Mouse (Mus musculus) urinary bladder, postnatal 10 days (tissue): ENCODE measurements around the gene 9230104L09Rik.
A peak's percentile ranks its signal among the peaks of the same experiment; 100 is the strongest.

Experiments used
- DNase-seq: peaks from one replicate; pipeline ENCODE4 v3.0.0; 2022; ENCODE audit warnings: low spot score

9230104L09Rik gene

GRCm38 (mm10) chr2:148864966-148865365, at the start of gene 9230104L09Rik:
9230104L09Rik (minus strand) TSS chr2:148865038.
- DNase-seq = no peak

- no peak for DNase-seq
Measured at GRCm38 (mm10) chr2:148902286-148902685, 37.4 kb upstream of the 9230104L09Rik start.

GRCm38 (mm10) chr2:148900305-148900704, 35.5 kb upstream of the 9230104L09Rik start:
- DNase-seq = no peak

- DNase-seq = no peak
Measured at GRCm38 (mm10) chr2:148896219-148896618, 31.4 kb upstream of the 9230104L09Rik start.

GRCm38 (mm10) chr2:148893107-148893506, 28.3 kb upstream of the 9230104L09Rik start:
- DNase-seq = no peak

GRCm38 (mm10) chr2:148890021-148890851, 25.4 kb upstream of the 9230104L09Rik start:
- no peak for DNase-seq

GRCm38 (mm10) chr2:148889331-148890010, 24.6 kb upstream of the 9230104L09Rik start:
- DNase-seq = no peak

- DNase-seq = no peak
Measured at GRCm38 (mm10) chr2:148888872-148889271, 24.0 kb upstream of the 9230104L09Rik start.

GRCm38 (mm10) chr2:148884738-148885137, 19.9 kb upstream of the 9230104L09Rik start:
- DNase-seq = no peak

GRCm38 (mm10) chr2:148879199-148879598, 14.4 kb upstream of the 9230104L09Rik start:
- no peak for DNase-seq

- no peak for DNase-seq
Measured at GRCm38 (mm10) chr2:148878641-148879130, 13.8 kb upstream of the 9230104L09Rik start.

GRCm38 (mm10) chr2:148877016-148877770, 12.4 kb upstream of the 9230104L09Rik start:
- DNase-seq = no peak

- peak; percentile 84 for DNase-seq
Measured at GRCm38 (mm10) chr2:148875335-148875811, 10.5 kb upstream of the 9230104L09Rik start, which contains the start of gene Cst3. Cst3 (minus strand) TSS chr2:148875692.

GRCm38 (mm10) chr2:148874617-148875334, 9.9 kb upstream of the 9230104L09Rik start:
- no peak for DNase-seq

GRCm38 (mm10) chr2:148874224-148874616, 9.4 kb upstream of the 9230104L09Rik start:
- no peak for DNase-seq

GRCm38 (mm10) chr2:148872860-148873259, 8.0 kb upstream of the 9230104L09Rik start:
- no peak for DNase-seq

- DNase-seq = no peak
Measured at GRCm38 (mm10) chr2:148870526-148870925, 5.7 kb upstream of the 9230104L09Rik start.

GRCm38 (mm10) chr2:148868959-148869358, 4.1 kb upstream of the 9230104L09Rik start:
- no peak for DNase-seq

GRCm38 (mm10) chr2:148861693-148862092, 3.1 kb downstream of the 9230104L09Rik start:
- no peak for DNase-seq

- DNase-seq = no peak
Measured at GRCm38 (mm10) chr2:148860993-148861392, 3.8 kb downstream of the 9230104L09Rik start.

- DNase-seq = no peak
Measured at GRCm38 (mm10) chr2:148857506-148857905, 7.3 kb downstream of the 9230104L09Rik start.
